Mouse (Mus musculus) cerebellum, adult 11 months (tissue): ENCODE results near the gene Pla2g6.
A peak's percentile ranks its signal among the peaks of the same experiment; 100 is the strongest.

Experiments
- DNase-seq: peaks from one replicate; pipeline ENCODE4 v3.0.0; 2022

Gene Pla2g6

DNA sequence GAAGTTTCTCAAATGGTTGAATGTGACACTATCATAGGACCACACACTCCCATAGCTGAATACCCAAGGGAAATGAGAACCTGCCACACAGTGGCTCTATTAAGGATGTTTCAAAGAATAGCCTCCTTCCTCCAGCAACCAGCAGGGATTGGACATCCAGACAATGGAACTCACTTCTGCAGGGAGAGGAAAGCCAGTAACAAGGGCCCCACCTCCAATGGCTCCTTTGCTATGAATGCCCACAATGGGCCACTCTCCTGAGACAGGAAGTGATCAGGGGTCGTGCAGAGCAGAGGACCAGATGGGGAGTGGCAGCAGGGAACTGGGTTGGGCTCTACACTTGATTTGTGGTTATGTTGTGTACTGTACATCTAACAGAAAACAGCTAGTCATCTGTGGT is 59.7 kb downstream of the Pla2g6 start:
- no peak for DNase-seq

DNA sequence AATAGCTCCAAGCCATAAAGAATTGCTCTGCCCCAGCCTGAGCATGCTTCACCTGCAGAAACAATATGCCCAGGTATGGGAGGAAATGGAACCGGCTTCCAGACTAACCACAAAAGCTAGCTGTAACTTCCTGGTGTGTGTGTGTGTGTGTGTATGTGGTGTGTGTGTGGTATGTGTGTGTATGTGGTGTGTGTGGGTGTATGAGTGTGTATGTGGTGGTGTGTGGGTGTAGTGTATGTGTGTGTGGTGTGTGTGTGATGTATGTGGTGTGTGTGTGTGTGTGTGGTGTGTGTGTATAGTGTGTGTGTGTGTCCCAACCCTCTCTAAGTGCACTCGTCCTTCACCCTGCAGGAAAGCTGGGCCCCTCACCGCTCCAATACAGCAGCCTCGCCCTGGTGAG is 62.8 kb downstream of the Pla2g6 start:
- no peak for DNase-seq

DNA sequence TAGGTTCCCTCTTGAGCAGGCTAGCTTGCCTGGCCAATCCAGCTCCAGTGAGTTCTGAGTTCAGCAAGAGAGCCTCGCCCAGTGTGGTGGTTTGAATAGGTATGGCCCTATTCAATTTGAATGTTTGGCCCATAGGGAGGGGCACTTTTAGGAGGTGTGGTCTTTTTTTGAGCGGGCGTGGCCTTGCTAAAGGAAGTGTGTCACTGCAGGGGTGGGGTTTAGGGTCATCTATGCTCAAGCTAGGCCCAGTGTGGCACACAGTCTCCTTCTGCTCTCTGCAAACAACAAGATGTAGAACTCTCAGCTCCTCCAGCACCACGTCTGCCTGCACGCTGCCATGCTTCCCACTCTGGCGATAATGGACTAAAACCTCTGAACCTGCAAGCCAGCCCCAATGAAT is 64.5 kb downstream of the Pla2g6 start:
- no peak for DNase-seq

DNA sequence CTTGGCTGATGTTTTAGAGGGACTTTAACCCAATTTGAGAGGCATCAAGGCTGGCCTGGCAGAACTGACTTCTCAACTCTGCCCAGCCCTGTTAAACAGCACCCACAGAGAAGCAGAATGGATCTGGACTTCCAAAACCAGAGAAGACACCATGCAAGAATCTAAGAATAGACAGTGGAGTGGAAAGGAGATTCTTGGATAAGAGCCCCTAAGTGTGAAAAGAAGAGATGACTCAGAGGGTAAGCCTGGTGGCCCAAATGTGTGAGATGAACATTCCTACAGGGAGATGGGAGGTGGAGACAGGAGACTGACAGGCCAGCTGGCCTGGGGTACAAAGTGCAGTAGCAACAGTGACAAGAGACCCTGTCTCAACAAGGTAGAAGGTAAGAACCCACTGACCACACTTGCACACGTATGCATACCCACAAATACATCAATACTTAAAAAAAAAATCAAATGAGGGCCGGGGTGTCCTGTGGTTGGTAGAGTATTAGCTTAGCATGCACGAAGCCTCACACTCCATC is 65.3 kb downstream of the Pla2g6 start:
- no peak for DNase-seq

DNA sequence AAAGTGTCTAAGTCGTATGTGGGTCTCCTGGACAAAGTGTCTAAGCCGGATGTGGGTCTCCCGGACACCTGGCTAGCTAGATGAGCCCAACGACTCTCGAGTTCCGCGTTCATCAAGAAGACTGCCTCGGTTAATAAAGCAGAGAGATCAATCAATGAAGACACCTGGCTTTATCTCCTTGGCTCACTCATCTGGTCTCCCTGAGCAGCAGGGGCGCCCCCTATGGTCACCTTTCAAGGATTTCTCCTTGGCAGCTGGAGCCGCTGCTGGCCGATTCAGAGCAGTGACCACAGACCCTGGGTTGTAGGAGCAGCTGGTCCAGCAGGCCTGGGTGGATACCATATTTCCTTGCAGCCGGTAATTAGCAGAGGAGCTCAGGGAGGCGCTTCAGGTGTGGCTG is 65.8 kb downstream of the Pla2g6 start:
- no peak for DNase-seq

DNA sequence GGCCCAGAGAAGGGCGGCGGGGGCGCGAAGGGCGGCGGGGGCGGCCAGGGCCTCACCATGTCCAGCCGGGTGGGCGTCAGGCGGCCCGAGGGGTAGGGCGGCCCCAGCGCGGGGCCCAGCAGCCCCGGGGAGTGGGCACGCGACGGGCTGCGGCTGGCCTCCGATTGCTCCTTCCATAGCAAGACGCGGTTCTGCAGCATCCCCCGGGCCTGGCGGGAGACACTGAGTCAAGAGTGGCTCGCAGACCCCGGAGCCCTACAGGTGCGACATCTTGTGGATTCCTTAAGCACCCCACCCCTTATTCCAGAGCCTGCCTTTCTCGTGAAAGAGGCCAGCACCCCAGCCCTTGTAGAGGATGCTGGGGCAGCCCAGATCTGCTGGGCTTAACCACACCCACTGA is 66.4 kb downstream of the Pla2g6 start:
- DNase-seq: no peak

DNA sequence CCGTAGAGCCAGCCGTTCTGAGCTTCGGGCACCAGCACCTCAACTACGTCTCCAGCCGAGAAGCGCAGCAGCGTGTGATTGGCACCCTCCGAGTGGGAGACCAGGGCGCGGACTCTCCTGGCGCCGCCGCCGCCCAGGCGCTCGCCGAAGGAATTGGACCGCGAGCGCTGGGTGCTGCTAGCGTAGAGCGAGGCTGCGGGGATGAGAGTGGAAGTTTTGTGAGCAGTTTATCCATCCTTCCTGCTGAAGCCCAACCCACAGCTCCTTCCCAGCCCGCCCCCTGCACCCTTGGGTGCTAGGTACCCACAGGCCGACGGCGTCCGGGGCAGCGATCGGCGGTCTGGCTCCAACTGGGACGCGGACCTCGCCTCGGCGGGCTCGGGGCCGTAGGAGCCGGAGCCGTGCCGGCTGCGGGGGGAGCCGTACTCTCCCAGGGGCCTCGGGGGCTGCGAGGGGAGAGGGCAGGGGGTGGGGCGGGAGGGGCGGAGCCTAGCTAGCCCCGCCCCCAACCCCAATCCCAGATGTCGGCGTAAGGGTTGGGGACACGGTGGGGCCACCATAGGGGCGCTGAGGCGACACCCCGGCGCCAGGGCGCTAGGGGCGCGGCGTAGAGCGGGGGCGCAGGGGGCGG is 67.0 kb downstream of the Pla2g6 start:
- DNase-seq: no peak

DNA sequence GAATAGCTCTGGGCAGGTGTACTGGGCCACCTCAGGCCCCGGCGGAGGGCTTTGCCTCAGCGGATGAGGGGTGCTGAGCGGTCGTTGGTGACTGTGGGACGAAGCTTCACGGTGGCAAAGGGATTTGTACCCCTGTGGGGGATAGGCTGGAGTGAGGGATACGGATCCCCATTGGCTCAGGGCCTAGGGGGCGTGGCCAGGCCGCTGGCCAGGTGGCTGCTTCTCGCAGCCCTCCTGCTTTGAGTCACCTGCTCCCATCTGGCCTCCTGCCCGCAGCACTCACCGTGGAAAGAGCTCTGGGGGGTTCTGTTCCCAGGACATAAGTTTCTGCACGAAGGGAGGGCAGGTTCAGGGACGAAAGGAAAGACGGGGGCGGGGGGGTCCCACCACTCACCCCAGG is 69.7 kb downstream of the Pla2g6 start:
- no peak for DNase-seq

DNA sequence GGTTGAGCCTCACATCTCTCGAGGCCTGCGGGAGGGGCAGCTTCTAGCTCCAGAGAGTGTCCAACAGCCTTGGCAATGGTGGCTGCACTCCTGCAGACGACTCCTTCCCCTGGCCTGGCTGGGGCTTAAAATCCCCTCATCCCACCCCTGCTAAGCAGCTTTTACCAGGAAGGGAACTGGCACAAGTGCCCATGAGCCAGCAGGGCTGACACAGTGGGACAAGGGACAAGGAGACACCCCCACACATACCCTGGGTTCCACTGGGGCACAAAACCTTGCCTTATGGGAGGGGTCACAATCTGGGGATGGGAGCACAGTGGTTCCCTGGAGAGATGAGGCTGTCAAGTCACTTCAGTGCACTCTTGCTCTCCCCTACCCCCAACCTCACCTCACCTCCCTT is 73.5 kb downstream of the Pla2g6 start, which contains the start of gene Slc16a8:
Gene Slc16a8, minus strand, starts transcription at position 101 of the 400 bp plus-strand sequence.
- DNase-seq: no peak

DNA sequence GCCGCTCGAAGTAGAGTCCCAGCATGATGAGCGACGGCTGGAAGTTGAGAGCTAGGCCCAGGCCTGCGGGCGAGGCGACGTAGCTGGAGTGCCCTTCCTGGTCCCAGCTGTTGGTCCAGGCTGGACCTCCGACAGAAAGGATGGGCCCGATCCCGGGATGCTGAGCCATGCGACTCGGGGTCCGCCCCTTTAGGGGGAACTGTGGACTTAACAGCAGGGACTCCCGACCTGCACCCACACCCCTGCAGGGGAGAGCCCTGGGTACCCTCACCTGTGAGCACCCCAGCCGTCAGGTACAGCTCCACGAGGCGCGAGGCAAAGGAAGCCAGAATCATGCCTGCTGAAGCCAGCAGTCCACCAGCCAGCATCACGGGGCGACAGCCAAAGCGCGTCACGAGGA is 75.6 kb downstream of the Pla2g6 start:
- DNase-seq: no peak

DNA sequence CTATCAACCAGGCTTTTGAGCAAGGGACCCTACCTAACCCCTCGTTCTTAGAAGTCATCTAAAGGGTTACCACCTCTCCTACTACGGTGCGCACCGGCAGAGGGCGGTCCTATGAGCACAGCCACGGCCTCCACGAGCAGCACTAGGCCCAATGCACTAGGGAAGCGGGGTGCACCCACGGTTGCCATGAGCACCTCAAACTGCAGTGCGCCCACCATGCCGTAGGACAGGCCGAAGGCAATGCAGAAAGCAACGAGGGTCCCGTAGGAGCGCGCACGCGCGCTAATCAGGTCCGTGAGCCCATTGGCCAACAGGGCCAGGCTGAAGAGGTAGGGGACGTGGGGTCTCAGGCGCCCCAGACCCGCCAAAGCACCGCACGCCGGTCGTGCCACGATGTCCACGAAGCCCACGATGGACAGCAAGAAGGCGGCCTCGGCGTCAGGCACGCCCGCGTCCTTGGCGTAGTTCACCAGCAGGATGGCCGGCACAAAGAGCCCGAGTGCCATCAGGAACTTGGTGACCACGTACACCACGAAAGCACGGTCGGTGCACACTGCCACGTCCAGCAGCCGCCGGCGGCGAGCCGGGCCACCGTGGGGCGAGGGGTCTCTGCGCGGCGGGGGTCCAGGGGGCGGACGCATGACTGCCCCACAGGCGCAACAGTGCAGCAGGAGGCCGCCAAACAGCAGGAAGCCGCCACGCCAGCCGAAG is 76.3 kb downstream of the Pla2g6 start:
- no peak for DNase-seq

DNA sequence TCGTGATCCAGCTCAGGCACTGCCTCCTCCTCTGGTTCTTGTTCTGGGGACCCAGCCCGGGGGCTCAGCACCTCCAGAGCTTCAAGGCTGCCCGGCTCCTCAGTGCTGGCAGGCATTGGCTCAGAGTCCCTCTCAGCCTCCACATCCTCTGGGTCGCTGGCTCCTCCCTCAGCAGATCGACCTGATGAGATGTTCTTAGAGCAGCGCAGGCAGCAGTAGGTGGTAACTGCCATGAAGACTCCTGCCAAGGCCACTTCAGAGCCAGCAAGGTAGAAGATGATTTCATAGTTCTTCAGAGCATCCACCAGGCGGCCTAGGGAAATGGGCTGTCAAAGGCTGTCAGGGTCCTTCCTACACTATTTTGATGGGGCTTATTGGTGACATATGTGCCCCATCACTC is 77.0 kb downstream of the Pla2g6 start:
- no peak for DNase-seq

DNA sequence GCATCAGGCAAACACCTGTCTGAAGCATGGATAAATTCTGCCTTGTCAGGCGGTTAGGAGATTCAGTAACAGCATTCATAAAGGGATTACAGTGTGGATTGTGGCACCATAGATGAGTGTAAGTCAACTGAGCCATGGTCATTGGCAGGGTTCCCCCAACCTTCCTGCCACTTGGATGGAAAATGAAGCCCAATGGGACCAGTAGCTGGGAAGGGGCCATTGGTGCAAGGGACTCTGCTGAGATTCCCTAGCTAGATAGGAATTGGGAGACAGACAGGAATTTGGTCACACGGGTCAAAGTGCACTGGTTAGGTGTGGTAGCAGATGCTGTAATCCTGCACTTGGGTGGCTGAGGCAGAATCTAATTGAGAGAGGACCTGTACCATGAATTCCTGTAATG is 78.0 kb downstream of the Pla2g6 start:
- no peak for DNase-seq

DNA sequence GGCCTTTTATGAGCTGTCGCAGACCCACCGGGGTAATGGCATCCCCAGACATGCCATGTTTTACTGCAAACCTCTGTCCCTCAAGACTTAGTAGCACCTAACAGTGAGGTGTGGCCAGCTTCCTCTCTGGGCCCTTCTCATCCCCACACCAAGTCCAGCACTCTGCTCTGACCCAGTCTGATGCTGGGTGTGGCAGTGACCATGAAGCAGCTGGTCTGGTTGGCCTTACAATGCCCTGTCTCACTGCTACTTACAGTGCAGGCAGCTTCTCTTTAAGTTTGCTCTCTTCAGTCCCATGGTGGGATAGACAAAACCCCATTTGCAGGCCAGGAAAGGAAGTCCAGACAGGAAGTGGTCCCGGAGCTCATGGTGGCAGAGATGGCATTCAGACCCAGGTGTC is 82.9 kb downstream of the Pla2g6 start:
- no peak for DNase-seq

DNA sequence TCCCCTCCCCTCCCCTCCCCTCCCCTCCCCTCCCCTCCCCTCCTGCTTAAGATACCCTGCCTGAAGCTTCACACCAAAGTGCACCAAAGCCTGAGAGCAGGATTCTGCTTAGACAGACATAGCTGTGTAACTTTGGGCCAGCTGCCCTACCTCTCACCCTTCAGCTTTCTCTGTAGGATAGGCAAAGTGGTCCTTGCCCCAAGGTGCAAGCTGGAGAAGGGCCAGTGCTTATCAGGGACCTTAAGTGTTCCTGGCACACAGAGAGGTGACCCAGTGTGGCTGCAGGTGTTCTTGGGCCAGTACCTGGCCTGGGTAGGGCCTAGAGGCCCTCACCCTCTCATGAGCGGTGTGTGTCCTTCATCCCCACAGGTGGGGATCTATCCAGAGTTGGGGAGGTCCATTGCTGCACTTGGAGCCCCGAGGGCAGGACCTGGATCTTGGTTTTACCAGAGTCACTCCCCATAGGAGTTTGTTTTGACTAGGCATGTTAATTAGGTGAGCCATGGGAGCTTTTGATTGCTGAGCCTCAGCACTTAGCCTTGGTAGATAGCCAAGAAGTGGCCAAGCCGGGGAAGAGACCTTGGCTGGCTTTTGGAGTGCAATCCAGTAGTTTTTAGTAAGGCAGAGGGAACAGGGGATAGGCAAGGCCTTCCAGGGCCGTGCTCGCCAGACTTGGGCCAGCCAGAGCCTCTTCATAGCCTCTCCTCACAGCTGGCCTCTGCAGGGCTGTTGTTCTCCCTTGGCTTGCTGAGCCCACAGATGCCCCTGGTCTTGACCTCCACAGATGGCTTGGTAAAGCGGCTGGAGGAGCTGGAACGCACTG is 83.9 kb downstream of the Pla2g6 start:
- DNase-seq: no peak

DNA sequence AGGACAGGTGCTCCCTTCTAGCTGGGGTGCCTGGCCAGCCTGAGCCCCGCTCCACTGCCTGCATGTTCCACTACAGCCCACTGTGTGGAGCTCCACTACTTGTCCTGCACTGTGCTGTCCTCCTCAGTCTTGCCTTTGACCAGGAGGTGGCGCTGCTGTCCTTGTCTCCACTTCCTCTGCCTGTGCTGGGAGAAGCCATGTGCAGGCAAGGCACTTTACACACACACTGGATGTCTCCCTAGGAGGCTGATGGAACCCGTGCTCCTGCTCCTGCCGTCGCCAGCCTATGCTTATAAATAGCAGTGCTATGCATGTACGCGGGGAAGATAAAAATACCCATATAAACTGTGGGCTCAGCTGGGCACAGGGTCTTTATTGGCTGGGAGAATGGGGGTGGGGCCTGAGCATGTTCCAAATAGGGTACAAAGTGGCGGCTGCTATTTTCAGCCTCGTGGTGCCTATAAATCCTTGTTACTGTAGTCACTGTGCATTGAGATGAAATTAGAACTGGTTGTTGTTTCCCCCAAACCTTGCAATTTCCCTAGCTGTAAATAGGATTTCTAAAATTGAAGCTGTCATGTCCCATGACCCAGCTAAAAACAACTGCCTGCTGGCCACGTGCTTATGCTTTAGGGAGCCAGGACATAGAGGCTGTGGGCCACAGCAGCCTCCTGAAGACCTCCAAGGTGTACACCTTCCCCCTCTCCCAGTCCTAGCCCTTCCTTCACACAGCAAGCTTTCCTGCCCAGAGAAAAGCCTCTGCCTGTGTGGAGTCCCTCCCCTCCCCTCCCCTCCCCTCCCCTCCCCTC is 84.8 kb downstream of the Pla2g6 start:
- peak; percentile 90 for DNase-seq

DNA sequence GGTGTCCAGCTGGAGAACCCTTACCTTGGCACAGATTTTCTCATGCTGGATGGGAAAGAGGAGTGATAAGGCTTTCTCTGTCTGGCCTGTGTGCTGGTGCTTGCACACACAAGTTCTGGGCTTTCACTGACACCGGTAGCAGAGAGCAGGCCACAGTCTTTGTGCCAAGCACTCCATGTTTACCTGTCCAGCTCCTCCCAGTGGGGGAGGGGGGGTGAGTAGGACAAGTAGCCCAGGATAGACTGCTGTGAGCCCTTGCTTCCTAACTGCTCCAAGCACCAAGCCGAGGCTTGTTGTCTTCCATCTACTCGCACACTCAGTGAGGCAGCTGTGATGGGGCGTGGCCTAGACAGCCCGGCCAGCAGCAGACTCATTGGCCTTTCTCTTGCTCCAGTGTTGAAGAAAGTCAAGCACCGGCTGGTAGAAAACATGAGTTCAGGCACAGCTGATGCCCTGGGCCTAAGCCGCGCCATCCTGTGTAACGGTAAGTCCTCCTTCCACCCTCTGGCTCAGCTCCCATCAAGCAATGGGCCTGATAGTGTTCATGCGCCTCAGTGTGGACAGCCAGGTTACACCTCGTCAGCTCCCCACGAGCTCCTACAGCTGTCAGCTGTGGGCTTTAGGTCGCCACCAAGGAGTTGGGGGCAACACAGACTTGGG is 85.5 kb downstream of the Pla2g6 start:
- no peak for DNase-seq

DNA sequence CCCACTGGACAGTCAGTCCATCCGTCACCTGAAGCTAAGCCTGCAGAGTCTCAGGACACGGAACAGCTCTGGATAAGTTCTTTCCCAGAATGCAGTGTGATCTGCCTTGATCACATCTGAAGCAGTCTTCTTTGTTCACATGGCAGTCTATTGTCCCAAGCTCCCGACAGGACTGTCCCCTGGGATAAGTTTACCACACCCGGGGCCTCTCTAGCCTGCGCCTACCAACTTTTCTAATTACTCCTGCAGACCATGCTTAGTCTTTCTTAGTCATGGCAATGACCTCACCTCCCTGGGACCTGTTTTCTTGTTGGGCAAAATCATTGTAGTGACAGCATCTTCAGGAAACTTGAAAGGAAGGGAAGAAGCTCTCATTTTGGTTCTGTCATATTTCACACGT is 90.2 kb downstream of the Pla2g6 start:
- no peak for DNase-seq
